Mouse (Mus musculus) neural tube, embryonic 12.5 days (tissue): ENCODE results near the gene Rnf225. TPM values are rescaled to one million over a fixed set of nuclear protein-coding genes. Genes with fewer than 3 reads are reported as not detected.

Source experiments
- ATAC-seq: fragments of 200-750 bp; cut with Nextera tagmentation; 2 replicates; pipeline ENCODE4 v1.8.0; 2017; ENCODE audit warnings: low read depth, mild to moderate bottlenecking, moderate TSS enrichment, moderate library complexity; ENCODE audit not compliant: low FRiP score
- H3K27ac ChIP-seq: fragments of 300-500 bp; sonication (generic); 2 replicates; pipeline ENCODE4 v1.5.1; 2016
- H3K27me3 ChIP-seq: fragments of 300-500 bp; sonication (generic); replicated peaks from 2 replicates; pipeline ENCODE4 v1.6.1; 2016; ENCODE audit warnings: mild to moderate bottlenecking
- H3K36me3 ChIP-seq: fragments of 300-500 bp; sonication (generic); 2 replicates; pipeline ENCODE4 v1.6.1; 2016; ENCODE audit warnings: mild to moderate bottlenecking
- H3K4me1 ChIP-seq: fragments of 300-500 bp; sonication (generic); 2 replicates; pipeline ENCODE4 v1.6.1; 2016
- H3K4me2 ChIP-seq: fragments of 300-500 bp; sonication (generic); replicated peaks from 2 replicates; pipeline ENCODE4 v1.6.1; 2016; ENCODE audit warnings: mild to moderate bottlenecking
- H3K4me3 ChIP-seq: fragments of 300-500 bp; sonication (generic); 2 replicates; pipeline ENCODE4 v1.5.1; 2016
- H3K9ac ChIP-seq: fragments of 300-500 bp; sonication (generic); 2 replicates; pipeline ENCODE4 v1.6.1; 2016; ENCODE audit warnings: mild to moderate bottlenecking
- H3K9me3 ChIP-seq: fragments of 300-500 bp; sonication (generic); 2 replicates; pipeline ENCODE4 v1.6.1; 2016; ENCODE audit warnings: mild to moderate bottlenecking
- WGBS: fragments of 180-500 bp; shearing (Covaris S2); methylation state at CpG from one replicate; pipeline ENCODE4 v1.1.7; 2016; 5-methylcytosine and 5-hydroxymethylcytosine counted together
- polyA plus RNA-seq: library from polyadenylated mRNA; unstranded; fragments of >200 nt; fragmentation: Nextera tagmentation; extraction: Ambion mirVana; gene quantifications from 2 replicates; pipeline ENCODE4 v1.2.1, GENCODE M21; 2016

Rnf225 gene
- polyA plus RNA-seq, 1 experiment from 2014 or later: 0.62 TPM

DNA sequence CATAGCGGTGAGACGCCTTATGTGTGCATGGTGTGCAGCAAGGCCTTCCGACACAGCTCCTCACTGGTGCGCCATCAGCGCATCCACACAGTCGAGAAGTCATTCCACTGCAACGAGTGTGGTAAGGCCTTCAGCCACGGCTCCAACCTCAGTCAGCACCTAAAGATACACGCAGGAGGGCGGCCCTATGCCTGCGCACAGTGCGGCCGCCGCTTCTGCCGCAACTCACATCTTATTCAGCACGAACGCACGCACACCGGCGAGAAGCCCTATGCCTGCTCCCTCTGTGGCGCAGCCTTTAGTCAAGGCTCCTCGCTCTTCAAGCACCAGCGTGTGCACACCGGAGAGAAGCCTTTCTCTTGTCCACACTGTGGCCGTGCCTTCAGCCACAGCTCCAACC lies 43.7 kb downstream of the Rnf225 start:
- Histone ChIP-seq H3K36me3 (peaks cover 42% of the 10 kb centered on the region), H3K4me2 (no peak overlapping the region), H3K4me1 (peaks cover 12% of the 10 kb centered on the region), H3K9me3 (no peaks in the 10 kb centered on the region), H3K27ac (no peak overlapping the region), H3K9ac (no peak overlapping the region), H3K27me3 (no peaks in the 10 kb centered on the region), H3K4me3 (no peak overlapping the region)
- no peak for ATAC-seq
- WGBS: 95% methylated on average over 25 of the region's 25 CpGs

DNA sequence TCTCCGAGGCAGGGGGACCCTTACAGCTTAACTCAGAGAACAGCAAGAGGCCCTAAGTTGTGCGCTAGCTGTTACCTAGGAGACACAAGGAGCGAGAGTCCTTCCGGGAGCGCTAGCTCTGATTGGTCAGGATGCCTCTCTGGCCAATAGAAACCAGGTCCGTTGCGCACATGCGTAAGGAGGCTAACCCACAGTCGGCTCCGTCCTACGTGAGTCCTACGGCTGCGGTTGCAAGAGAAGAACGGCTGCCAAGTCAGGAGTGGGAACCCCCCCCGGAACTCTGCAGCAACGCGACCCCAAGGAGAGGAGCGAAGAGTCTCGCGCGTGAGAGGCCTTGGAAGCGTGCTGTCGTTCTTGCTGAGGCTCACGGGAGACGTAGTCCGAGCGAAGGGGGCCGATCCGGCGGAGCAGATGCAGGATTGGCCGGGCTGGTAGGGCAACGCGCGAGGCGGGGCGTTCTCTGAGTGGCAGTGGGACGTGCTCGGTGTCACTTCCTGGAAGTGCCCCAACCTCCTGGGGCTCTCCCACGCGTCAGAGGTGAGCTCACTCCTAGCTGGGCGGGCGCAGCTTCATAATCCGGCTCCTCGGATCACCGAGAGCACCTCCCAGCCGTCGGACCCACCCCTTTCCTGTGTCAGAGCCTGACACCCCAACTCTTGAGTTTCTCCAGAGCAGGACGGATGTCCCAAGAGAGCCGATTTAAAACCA lies 50.6 kb downstream of the Rnf225 start, which contains the start of gene Zfp446:
Gene Zfp446, plus strand, starts transcription at position 167 of the 708 bp plus-strand sequence.
- Histone ChIP-seq H3K27me3 (no peaks in the 10 kb centered on the region), H3K36me3 (peaks cover 11% of the 10 kb centered on the region; the same call in 1 of the 2 replicates), H3K27ac (peak within 1 kb of the TSS; percentile 83; the same call in 1 of the 2 replicates), H3K9ac (peak within 1 kb of the TSS; percentile 51), H3K4me3 (peak within 1 kb of the TSS; percentile 55), H3K9me3 (no peaks in the 10 kb centered on the region), H3K4me1 (peaks cover 15% of the 10 kb centered on the region), H3K4me2 (peak within 1 kb of the TSS; percentile 57)
- peak; percentile 99 for ATAC-seq
- under 1% methylated on average over 49 of the region's 49 CpGs for WGBS

DNA sequence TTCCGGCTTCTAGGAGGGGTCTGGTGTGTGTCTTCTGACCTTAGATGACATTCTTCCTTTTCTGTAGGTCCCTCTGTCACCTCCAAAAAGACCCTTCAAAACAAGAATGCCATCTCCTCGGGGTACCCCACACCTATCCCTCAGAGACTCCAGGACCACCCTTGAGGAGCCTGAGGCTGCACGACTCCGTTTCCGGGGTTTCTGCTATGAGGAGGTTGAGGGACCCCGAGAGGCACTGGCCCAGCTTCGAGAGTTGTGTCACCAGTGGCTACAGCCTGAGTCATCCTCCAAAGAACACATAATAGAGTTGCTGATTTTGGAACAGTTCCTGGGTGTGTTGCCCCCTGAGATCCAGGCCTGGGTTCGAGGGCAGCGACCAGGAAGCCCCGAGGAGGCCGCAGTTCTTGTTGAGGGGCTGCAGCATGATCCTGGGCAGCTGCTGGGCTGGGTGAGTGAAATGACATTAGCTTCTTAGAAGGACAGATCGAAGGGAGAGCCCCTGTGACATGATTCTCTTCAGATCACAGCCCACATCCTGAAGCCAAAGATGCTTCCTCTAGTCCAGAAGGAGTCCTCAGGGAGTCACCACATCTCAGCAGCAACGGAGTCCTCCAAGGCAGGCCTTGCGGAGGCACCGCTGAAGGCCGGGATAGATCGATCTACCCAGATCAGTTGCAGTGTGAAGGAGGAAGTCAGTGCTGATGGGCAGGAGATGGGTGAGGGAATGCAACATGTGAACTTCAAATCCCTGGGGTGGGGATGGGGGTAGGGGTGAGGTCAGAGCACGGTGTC lies 51.9 kb downstream of the Rnf225 start:
- Histone ChIP-seq H3K9me3 (no peaks in the 10 kb centered on the region), H3K4me3 (peak overlapping the region; percentile 55), H3K36me3 (peaks cover 11% of the 10 kb centered on the region; the same call in 1 of the 2 replicates), H3K4me1 (peaks cover 15% of the 10 kb centered on the region), H3K27ac (no peak overlapping the region), H3K27me3 (no peaks in the 10 kb centered on the region), H3K4me2 (peak overlapping the region; percentile 57), H3K9ac (peak overlapping the region; percentile 49; the same call in 1 of the 2 replicates)
- ATAC-seq: no peak
- WGBS: 83% methylated on average over 18 of the region's 18 CpGs

DNA sequence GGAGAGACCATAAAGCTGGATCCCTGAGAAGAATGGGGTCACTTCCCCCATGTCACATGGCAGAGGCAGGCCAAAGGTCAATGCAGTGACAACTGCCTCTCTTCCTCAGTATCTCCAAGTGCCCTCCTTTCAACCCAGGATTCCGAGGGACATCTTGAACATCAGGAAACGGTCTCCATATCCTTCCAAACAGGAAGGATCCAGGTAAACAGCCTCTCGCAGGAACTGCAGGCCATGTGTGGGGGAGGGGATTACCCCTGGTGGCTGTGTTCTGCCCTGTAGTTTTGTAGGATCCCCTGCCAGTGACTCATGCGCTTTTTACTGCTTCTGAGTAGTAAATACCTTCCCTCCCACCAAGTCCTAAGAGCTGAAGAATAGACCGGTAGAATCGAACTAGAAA lies 52.6 kb downstream of the Rnf225 start:
- Histone ChIP-seq H3K4me3 (no peak overlapping the region), H3K9me3 (no peaks in the 10 kb centered on the region), H3K36me3 (peaks cover 11% of the 10 kb centered on the region; the same call in 1 of the 2 replicates), H3K27ac (no peak overlapping the region), H3K9ac (no peak overlapping the region), H3K4me1 (peaks cover 15% of the 10 kb centered on the region), H3K27me3 (no peaks in the 10 kb centered on the region), H3K4me2 (no peak overlapping the region)
- WGBS: 47% methylated on average over 6 of the region's 6 CpGs
- no peak for ATAC-seq

DNA sequence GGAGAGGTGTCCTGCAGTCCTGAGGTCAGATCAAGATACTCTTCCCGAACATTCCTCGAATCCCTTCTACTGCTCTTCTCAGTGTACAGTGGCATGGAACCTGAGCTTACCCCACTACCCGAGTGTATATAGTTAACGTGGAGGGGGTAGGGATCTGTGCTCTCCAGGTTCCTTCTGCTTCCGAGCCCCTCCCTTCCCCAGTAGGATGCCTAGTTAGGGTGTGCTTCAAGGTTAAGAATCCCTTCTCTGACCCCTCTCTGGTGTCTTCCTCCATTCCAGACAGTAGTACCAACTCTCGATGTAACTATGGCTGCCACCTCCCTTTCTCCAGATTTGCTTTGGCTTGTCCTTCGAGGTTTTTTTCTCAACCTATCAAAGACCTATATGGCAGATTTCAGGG lies 53.1 kb downstream of the Rnf225 start:
- Histone ChIP-seq H3K4me3 (no peak overlapping the region), H3K9ac (no peak overlapping the region), H3K36me3 (peaks cover 11% of the 10 kb centered on the region; the same call in 1 of the 2 replicates), H3K27me3 (no peaks in the 10 kb centered on the region), H3K4me1 (peaks cover 15% of the 10 kb centered on the region), H3K27ac (no peak overlapping the region), H3K4me2 (no peak overlapping the region), H3K9me3 (no peaks in the 10 kb centered on the region)
- 89% methylated on average over 7 of the region's 7 CpGs for WGBS
- no peak for ATAC-seq

Other genes with a start within 250 kb of the Rnf225 start
- gene Vmn2r55, start 242.4 kb upstream of the Rnf225 start, polyA plus RNA-seq: not detected in 2 replicates
- not detected in 2 replicates for gene Vmn2r56, start 192.4 kb upstream of the Rnf225 start, polyA plus RNA-seq
- gene Zscan18, start 123.8 kb upstream of the Rnf225 start, polyA plus RNA-seq: 11.5 and 13.6 TPM in 2 replicates
- 25.5 and 26.4 TPM in 2 replicates for gene Zfp329, start 108.6 kb upstream of the Rnf225 start, polyA plus RNA-seq
- 27.4 and 32.4 TPM in 2 replicates for gene Zfp110, start 92.7 kb upstream of the Rnf225 start, polyA plus RNA-seq
- 6.1 and 6.7 TPM in 2 replicates for gene Zfp128, start 46.2 kb upstream of the Rnf225 start, polyA plus RNA-seq
- gene Zscan22, start 29.6 kb upstream of the Rnf225 start, polyA plus RNA-seq: 12.0 and 12.5 TPM in 2 replicates
- 583 and 619 TPM in 2 replicates for gene Rps5, start 5.1 kb upstream of the Rnf225 start, polyA plus RNA-seq
- gene Zfp324, start 38.4 kb downstream of the Rnf225 start, polyA plus RNA-seq: 11.6 and 12.1 TPM in 2 replicates
- 12.8 and 13.5 TPM in 2 replicates for gene Zfp446, start 50.4 kb downstream of the Rnf225 start, polyA plus RNA-seq
- gene Slc27a5, start 70.8 kb downstream of the Rnf225 start, polyA plus RNA-seq: 0.33 and 0.46 TPM in 2 replicates
- gene Trim28, start 71.7 kb downstream of the Rnf225 start, polyA plus RNA-seq: 382 and 393 TPM in 2 replicates
- gene Zbtb45, start 82.6 kb downstream of the Rnf225 start, polyA plus RNA-seq: 31.8 and 39.9 TPM in 2 replicates
- 150 and 151 TPM in 2 replicates for gene Chmp2a, start 107.4 kb downstream of the Rnf225 start, polyA plus RNA-seq
- 206 and 215 TPM in 2 replicates for gene Ube2m, start 110.9 kb downstream of the Rnf225 start, polyA plus RNA-seq
- 4.8 and 4.9 TPM in 2 replicates for gene Mzf1, start 127.3 kb downstream of the Rnf225 start, polyA plus RNA-seq
- gene Vmn1r85, start 167.8 kb downstream of the Rnf225 start, polyA plus RNA-seq: not detected in 2 replicates
- gene Vmn1r86, start 192.5 kb downstream of the Rnf225 start, polyA plus RNA-seq: not detected in 2 replicates
- not detected in 2 replicates for gene Vmn1r87, start 212.7 kb downstream of the Rnf225 start, polyA plus RNA-seq
- not detected in 2 replicates for gene Vmn1r88, start 232.2 kb downstream of the Rnf225 start, polyA plus RNA-seq